Mouse (Mus musculus) bone marrow, adult 2 months (tissue): ENCODE data around the gene Slc16a12.

Experiments used
- CTCF ChIP-seq: fragments of 200-500 bp; IDR thresholded peaks from 2 replicates; pipeline ENCODE4 v1.5.1; 2011; ENCODE audit warnings: low read length, control low read depth; ENCODE audit not compliant: control insufficient read depth, insufficient read depth
- POLR2A ChIP-seq: fragments of 200-500 bp; IDR thresholded peaks from 2 replicates; pipeline ENCODE4 v1.6.1; 2011; ENCODE audit warnings: low read depth, mild to moderate bottlenecking, control low read depth, low read length, borderline replicate concordance; ENCODE audit not compliant: control insufficient read depth

DNA sequence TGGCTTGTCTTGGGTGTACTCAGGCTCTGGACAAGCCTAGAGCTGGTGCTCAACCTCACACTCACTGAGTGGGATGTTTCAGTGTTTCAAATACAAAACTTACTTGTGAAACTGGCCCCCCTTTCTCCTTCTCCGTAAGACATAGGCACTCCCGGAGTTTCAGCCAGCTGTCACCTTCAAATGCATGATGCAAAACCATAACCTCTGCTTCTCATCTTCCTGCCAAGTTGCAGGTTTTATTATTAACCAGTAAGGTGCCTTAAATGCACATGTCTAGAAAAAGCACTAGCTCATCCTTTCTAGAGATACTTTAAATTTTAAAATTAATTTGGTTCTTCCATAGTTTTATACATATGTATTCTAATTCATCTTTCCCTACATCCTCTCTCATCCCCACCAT, 39.5 kb downstream of the Slc16a12 start:
- TF ChIP-seq CTCF (no peak), POLR2A (no peak)
